Mouse (Mus musculus) bone marrow, adult 2 months (tissue): ENCODE results near the gene Grk3.

Source experiments
- CTCF ChIP-seq: fragments of 200-500 bp; IDR thresholded peaks from 2 replicates; pipeline ENCODE4 v1.5.1; 2011; ENCODE audit warnings: low read length, control low read depth; ENCODE audit not compliant: control insufficient read depth, insufficient read depth
- POLR2A ChIP-seq: fragments of 200-500 bp; IDR thresholded peaks from 2 replicates; pipeline ENCODE4 v1.6.1; 2011; ENCODE audit warnings: low read depth, mild to moderate bottlenecking, control low read depth, low read length, borderline replicate concordance; ENCODE audit not compliant: control insufficient read depth

DNA sequence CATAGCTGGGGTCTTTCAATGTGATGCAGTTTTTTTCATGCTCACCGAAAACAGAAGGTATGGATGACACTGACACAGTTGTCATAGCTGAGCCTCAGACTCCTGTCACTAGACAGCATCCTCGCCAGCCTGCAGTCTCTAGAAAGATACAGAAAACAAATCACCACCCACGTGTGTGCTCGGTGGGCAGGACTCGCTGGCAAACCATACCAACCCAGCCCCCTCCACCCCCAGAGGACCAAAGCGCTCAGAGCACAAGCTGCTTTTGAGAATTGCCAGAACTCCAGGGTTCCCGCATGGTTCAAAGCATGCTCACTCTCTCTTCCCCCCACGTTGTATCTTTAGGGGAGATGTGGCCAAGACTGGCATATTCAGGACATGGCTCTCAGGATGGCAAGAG lies 2.6 kb upstream of the Grk3 start:
- no peak for TF ChIP-seq CTCF
- TF ChIP-seq POLR2A = no peak
